Mouse (Mus musculus): ENCODE data around the gene Tnfsf13.
A peak's percentile ranks its signal among the peaks of the same experiment; 100 is the strongest.
"Not testable (repeated sequence)": the region's sequence is repeated elsewhere in the genome, so short reads cannot be mapped to it uniquely, and the experiment has no call there.

The Tnfsf13 gene

GRCm38 (mm10) chr11:69685526-69686148, at the start of gene Tnfsf13:
Tnfsf13 (minus strand) TSS chr11:69685784.
- peak; percentile 84 for DNase-seq

- not testable (repeated sequence) for DNase-seq
Observed at GRCm38 (mm10) chr11:69731408-69731807, 45.8 kb upstream of the Tnfsf13 start.

DNA sequence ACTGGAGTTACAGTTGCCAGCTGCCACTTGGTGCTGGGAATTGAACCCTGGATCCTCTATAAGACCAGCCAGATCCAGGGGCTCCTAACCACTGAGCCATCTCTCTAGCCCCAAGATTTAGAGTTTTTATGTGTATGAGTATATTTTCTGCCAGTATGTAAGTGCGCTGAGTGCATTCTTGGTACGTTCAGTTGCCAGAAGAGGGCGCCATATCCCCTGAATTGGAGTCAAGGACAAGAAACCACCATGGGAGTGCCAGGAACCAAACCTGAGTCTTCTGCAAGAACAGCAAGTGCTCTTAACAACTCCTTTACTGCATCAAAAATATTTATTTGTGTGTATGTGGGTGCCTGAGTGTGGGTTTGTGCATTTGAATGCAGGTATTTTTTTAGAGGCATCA, 43.5 kb upstream of the Tnfsf13 start:
- DNase-seq = peak; percentile 65

- no peak for DNase-seq
Observed at GRCm38 (mm10) chr11:69725951-69726350, 40.4 kb upstream of the Tnfsf13 start.

DNA sequence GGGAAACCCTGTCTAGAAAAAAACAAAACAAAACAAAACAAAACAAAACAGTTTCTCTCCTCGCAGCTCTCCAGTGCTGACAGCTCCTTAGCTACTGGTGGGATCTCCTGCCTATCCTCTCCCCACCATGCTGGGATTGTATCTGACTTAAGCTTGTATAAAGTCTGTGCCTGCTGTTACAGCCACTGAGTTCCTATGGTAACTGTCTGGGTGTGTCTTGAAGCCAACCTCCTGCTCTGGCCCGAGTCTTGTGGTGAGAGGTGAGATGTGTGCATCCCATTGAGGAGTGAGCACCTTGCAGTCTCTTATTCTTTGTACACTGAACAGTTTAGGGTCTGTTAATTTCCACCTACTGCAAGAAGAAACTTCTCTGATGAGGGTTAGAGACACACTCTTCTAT, 37.5 kb upstream of the Tnfsf13 start:
- DNase-seq = no peak

DNA sequence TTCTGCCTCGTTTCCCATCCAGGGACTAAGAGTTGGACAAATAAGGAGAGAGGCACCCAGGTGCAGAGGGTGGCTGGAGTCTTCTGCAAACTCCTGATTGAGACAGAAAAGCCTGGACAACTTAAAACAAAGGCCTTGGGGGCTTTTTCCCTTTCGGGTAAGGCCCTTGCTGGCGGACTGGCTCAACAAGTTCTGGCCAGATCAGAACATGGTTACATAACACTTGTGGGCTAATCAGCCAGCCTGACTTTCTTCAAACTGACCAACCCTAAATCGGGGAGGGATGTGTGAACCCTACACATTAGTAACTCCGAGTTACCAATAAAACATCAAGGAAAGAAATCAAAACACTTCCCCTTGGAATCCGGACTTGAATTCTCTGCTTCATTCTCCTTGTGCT, 35.3 kb upstream of the Tnfsf13 start:
- no peak for DNase-seq

- DNase-seq = no peak
Observed at GRCm38 (mm10) chr11:69719423-69719822, 33.8 kb upstream of the Tnfsf13 start.

DNA sequence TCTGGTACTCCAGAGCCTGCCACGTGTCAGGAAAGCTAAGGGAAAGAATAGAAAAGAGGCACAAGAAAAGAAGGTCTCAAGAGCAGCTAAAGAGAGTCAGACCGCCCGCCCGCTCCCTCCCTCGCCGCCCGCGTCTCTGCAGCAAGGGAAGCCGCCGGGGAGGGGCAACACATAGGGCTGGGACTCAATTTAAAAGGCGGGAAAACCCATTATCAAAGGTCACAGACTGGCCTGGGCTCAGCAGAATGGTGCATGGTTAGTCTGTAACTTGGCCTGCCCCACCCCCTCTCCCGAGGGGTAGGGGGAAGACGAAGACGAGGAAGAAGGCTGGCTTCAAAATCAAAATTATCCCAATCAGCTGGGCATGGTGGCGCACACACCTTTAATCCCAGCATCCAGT, 33.1 kb upstream of the Tnfsf13 start:
- peak; percentile 26 for DNase-seq

GRCm38 (mm10) chr11:69716953-69717352, 31.4 kb upstream of the Tnfsf13 start:
- no peak for DNase-seq

DNA sequence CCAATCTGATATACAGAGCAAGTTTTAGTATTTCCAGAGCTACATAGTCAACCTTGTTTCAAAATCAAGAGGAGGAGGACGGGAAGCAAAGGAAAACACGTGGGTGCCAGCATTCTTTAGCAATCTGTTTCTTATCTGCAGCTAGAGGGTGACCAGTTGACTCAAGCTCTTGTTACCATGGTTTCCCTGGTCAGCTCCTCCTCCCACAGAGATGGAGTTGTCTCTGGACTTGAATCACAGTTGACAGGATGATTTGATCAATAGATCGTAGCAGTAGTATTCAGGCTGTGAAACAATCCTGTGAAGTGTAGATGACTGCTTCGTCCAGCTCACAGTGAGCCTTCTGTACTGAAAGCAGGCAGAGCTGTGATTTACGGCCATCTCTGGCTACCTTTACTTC, 30.3 kb upstream of the Tnfsf13 start:
- no peak for DNase-seq

DNA sequence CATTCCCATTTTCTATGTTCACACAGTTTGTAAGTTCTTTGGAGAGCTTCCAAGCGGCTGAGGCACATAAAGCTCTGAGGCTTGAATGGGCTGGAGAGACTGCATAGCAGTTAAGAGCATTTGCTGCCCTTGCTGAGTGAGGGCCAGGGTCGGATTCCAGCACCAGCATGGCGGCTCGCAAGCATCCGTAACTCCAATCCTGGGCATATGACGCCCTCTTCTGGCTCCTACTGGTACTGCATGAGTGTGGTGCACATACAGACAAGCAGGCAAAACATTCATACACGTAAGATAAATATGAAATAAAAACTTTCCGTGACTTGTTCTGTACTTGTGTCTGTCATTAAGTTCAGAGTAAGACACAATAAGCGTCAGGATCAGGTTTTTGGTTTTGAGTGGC, 29.9 kb upstream of the Tnfsf13 start:
- DNase-seq = peak; percentile 73

- peak; percentile 68 for DNase-seq
Observed at GRCm38 (mm10) chr11:69714636-69715329, 29.2 kb upstream of the Tnfsf13 start.

DNA sequence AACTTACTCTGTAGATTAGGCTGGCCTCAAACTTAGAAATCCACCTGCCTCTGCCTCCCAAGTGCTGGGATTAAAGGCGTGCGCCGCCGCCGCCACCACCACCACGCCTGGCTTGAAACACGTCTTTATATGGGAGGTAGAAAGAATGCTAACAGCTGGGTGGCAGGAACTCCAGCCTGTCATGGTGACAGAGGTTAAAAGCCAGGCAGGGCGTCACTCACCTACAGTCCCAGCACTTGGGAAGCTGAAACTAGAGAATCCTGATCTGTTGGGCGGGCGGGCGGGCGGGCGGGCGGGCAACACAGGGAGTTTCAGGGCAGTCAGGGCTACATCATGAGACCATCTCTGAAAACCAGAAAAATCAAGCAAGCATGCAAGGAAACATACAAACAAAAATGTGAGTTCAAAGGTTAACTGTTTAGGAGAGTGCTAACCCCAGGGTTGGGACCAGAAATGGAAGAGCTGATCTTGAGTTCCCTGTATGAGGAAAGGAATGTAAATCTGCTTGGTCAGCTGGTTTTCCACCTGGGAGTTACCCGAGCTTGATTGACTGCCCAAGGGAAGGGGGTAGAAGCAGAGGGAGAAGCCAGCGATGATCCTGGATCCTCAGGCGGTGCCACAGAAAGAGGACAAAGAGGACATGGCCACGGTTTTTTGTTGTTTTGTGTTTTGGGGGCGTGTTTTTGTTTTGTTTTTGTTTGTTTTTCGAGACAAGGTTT, 27.5 kb upstream of the Tnfsf13 start:
- peak; percentile 17 for DNase-seq

GRCm38 (mm10) chr11:69711082-69711481, 25.5 kb upstream of the Tnfsf13 start:
- no peak for DNase-seq

DNA sequence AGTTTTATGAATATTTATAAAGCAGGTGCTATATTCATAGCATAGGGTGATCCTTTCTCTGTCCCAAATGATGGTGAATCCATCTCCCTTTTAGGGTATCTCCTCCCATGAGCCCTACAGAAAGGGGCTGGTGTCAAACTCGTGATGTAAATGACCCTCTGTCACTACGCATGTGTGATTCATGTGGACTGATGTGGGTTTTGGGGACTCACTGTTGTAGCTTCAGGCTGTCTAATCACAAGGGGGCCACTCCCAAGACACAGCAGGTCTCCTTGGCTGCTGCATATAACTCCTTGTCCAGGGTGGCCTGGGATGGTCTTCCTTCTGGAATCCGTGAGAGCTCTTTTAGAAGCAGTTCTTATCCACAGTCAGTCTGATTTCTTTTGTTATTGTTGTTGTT, 24.9 kb upstream of the Tnfsf13 start:
- no peak for DNase-seq

DNA sequence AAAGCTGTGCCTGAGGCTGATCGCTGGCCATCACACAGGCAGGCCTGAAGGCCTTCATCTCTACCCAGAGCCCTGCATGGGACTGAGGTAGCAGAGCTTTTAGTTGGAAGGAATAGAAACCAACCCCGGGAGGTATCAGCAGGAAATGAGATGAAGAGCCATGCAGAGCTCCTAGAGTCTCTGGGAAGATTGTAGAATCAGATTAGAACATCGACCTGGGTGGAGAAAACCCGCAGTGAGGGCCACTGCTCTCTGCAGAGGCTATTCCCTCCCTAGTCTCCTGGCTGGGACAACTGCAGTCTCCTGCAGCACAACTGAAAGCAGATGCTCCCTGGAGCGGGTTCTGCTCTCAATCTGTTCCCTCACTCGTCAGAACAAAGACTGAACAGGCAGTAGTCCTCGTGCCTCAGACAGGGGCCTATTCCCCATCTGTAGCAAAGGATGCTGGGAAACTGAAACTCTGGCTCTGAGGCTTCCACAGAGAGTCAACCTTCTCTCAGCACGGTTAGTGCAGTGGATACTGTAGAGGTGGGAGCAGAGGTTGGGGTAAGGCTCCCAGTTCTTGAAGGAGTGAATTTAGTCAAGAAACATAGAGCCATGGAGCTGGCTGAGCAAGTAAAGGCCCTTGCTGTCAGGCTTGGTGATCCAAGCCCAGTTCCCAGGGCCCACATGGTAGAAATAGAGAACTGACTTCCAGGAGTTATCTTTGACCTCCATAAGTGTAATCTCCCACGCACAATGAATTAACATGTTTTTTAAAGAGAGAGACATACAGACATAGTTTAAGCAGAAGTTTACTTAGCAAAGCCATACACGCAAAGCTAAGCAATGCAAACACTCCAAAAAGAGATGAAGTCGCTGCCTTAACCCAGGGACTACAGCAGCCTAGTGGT, 24.2 kb upstream of the Tnfsf13 start:
- DNase-seq = no peak

- no peak for DNase-seq
Observed at GRCm38 (mm10) chr11:69708614-69709265, 23.2 kb upstream of the Tnfsf13 start.

DNA sequence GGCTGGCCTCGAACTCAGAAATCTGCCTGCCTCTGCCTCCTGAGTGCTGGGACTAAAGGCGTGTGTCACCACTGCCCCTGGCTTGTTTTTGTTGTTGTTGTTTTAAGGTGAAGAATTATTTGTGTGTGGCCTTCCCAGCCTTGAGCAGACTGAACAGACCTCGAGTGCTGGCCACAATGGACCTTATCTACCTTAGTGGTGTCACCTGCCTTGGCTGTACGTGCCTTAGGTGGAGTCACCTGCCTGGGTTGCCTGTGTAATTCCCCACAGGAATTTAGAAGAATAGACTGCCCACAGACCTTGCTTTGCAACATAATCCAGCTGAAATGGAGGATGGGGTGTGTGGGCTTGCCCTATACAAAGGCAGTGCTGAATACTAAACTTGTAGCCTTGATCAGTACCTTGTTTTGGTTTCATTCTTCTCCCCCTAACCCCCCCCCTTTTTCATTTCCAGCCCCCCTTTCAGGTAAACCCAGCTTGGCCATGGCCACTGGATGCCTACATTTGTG, 22.3 kb upstream of the Tnfsf13 start:
- DNase-seq = no peak

DNA sequence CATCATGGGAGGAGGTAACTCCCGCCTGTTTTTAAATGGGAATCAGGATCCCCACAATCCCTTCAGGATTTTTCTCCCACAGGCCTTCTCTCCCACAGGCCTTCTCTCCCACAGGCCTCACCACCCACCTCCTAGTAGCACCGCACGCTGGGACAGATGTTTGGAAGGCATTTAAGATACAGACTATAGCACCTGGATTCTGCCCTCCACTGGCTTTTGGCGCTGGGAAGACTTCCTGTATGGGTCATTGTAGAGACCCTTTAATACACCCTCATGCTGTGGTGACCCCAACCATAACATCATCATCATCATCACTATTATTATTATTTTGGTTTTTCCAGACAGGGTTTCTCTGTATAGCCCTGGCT, 21.9 kb upstream of the Tnfsf13 start:
- no peak for DNase-seq

DNA sequence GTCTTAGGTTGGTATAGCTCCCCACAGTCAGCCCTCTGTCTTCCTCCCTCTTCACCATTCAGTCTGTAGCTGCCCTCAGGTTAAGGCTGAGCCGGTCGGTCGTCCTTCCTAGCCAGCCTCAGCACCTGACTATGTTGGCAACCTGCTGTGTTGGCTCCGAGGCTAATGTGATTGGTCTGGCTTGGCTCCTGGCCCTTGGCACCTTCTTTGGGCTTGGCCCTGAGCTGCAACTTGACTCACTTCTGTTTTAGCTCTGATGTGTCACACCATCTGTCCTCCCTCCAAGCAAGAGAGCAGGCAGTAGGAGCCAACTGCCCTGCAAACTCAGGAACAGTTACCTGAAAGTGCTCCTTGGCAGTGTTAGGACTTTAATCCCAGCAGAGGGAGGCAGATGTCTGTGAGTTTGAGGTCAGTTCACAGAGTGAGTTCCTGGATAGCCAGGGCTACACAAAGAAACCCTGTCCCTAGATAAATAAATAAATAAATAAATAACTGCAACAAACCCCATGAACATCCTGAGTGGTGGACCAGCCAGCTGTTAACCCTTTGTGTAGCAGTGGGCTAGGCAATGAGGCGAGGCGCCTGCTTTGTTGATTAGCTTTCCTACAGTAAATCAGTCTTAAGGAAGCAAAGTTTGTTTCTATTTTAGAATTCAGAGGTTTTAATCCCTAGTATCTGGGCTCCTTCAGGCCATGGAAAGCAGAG, 21.3 kb upstream of the Tnfsf13 start:
- DNase-seq = peak; percentile 85

DNA sequence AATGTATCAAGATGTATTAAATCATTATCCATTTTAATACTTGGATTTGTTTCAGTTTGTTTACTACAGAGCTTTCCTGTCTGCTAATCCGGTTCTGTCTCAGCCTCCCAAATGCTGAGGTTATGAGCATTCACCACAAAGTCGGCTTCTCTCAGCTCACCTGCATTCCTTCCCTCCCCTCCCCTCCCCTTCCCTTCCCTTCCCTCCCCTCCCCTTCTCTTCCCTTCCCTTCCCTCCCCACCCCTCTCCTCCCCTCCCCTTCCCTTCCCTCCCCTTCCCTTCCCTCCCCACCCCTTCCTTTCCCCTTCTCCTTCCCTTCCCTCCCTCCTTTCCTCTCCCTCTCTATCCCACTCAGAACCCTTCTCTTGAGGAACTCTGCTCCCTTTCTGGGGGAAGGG, 19.0 kb upstream of the Tnfsf13 start:
- no peak for DNase-seq
